Mouse (Mus musculus) duodenum, adult 2 months (tissue): ENCODE data around the gene Frs2. TPM values are rescaled to one million over a fixed set of nuclear protein-coding genes. Genes with fewer than 3 reads are reported as not detected.

Experiments used
- polyA plus RNA-seq: library from polyadenylated mRNA; depleted of rRNA; stranded (reverse); fragments of >200 nt; gene quantifications from 2 replicates; pipeline ENCODE4 v1.2.3, GENCODE M21; 2012; ENCODE audit warnings: low replicate concordance; rRNA removed

Frs2 gene
- polyA plus RNA-seq, result 2.4 and 2.8 TPM in 2 replicates

GRCm38 (mm10) chr10:117148361-117149003 lies at the start of gene Frs2:
TSS of gene Frs2 (minus strand) at chr10:117148534.

GRCm38 (mm10) chr10:117063254-117064021 lies 84.9 kb downstream of the Frs2 start, which contains the start of gene Cct2:
TSS of gene Cct2 (minus strand) at chr10:117063814.

GRCm38 (mm10) chr10:117045175-117046056 lies 102.9 kb downstream of the Frs2 start, which contains the start of gene Lrrc10:
TSS of gene Lrrc10 (plus strand) at chr10:117045341.

Other genes starting within 250 kb of the Frs2 start
- 65.1 and 231 TPM in 2 replicates for gene Rab3ip, start 197.8 kb downstream of the Frs2 start, polyA plus RNA-seq
- gene Gm10271, start 175.9 kb downstream of the Frs2 start, polyA plus RNA-seq, result not detected in 2 replicates
- gene Best3, start 162.2 kb downstream of the Frs2 start, polyA plus RNA-seq, result 0.05 and 0.06 TPM in 2 replicates
- not detected in 2 replicates for gene Lrrc10, start 103.2 kb downstream of the Frs2 start, polyA plus RNA-seq
- 16.4 and 17.2 TPM in 2 replicates for gene Cct2, start 84.7 kb downstream of the Frs2 start, polyA plus RNA-seq
- 22.3 and 26.8 TPM in 2 replicates for gene Yeats4, start 76.0 kb upstream of the Frs2 start, polyA plus RNA-seq
- gene 9530003J23Rik, start 90.2 kb upstream of the Frs2 start, polyA plus RNA-seq, result not detected in 2 replicates
- 24.2 and 36.9 TPM in 2 replicates for gene Lyz2, start 133.8 kb upstream of the Frs2 start, polyA plus RNA-seq
- 570 and 1,587 TPM in 2 replicates for gene Lyz1, start 144.3 kb upstream of the Frs2 start, polyA plus RNA-seq
- gene Cpsf6, start 231.5 kb upstream of the Frs2 start, polyA plus RNA-seq, result 27.4 and 33.8 TPM in 2 replicates